Mouse (Mus musculus): ENCODE results near the gene Ppp2r1a. TPM values are rescaled to one million over a fixed set of nuclear protein-coding genes. Genes with fewer than 3 reads are reported as not detected.

The Ppp2r1a gene
- 76.4 and 97.3 TPM in 2 replicates for total RNA-seq (2015; ENCODE audit: low replicate concordance)
- 29.4 and 76.2 TPM in 2 replicates for total RNA-seq (2017; ENCODE audit: low replicate concordance)

DNA sequence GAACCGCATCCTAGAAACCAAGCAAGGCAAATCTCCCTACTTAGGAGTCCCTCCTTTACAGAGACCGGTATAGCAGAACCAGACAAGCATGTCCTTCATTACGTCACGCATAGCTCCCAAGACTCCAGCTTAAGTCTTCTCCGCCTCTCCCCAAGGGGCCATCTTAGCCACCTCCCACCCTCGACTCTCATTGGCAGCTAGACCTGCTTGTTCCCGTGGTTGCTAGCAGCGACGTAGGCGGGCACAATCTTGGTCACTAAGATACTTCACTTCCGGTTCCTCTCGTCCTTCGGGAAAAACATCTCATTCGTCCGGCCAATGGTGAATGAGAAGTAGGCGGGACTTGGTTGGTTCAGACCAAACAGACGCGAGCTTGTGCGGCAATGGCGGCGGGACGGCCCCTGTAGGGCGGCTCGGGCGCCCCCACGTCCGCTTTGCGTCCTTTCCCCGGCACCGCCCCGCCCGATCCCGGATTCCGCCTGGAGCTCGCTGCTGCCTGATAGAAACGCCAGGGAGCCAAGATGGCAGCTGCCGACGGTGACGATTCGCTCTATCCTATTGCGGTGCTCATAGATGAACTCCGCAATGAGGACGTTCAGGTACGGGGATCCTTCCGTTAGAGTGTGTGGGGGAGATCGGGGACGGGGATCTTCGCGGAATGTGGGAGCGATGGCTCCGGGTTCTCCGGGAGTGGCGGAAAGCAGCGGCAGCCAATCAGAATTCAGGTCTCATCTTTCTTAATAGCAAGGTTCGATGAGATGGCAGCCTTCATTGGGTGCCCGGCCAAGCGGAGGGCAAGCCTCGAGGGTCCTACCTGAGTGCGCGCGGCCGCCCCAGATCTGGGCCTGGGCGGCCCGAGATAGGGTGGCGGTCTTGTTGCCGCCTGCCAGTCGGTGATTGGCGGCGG lies at the start of gene Ppp2r1a:
Ppp2r1a (plus strand) TSS at position 327 of the 907 bp plus-strand sequence.
- peak; percentile 92 for ATAC-seq (replicated peaks; ENCODE audit: low FRiP score, poor library complexity, severe bottlenecking)

- ATAC-seq (replicated peaks; ENCODE audit: low FRiP score, poor library complexity, severe bottlenecking), result no peak
Measured at GRCm38 (mm10) chr17:20904991-20905390, 40.1 kb upstream of the Ppp2r1a start, which contains the start of gene Vmn1r231. Gene Vmn1r231 (minus strand): TSS chr17:20905091.

GRCm38 (mm10) chr17:20919614-20920013 lies 25.5 kb upstream of the Ppp2r1a start, which contains the start of gene Vmn1r232:
Gene Vmn1r232 (minus strand): TSS chr17:20919714.
- no peak for ATAC-seq (replicated peaks; ENCODE audit: low FRiP score, poor library complexity, severe bottlenecking)

DNA sequence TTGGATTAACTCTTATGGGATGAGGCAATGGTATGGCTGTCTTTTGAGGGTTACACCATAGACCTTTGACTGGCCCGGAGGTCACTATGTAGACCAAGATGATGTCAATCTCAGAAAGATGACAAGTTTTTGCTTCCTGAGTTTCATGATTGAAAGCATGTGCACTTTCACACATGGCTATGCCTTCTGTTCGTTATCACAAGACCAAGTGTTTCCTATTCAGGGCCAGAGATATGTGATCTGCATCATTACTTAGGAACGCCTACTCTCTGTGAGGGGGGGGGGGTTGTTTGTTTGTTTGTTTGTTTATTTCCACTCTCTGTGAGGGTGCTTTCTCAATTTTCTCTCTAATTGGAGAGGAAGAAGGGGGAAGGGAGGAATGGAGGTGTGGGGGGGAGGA lies 885 bp upstream of the Ppp2r1a start:
- ATAC-seq (replicated peaks; ENCODE audit: low FRiP score, poor library complexity, severe bottlenecking), result no peak

DNA sequence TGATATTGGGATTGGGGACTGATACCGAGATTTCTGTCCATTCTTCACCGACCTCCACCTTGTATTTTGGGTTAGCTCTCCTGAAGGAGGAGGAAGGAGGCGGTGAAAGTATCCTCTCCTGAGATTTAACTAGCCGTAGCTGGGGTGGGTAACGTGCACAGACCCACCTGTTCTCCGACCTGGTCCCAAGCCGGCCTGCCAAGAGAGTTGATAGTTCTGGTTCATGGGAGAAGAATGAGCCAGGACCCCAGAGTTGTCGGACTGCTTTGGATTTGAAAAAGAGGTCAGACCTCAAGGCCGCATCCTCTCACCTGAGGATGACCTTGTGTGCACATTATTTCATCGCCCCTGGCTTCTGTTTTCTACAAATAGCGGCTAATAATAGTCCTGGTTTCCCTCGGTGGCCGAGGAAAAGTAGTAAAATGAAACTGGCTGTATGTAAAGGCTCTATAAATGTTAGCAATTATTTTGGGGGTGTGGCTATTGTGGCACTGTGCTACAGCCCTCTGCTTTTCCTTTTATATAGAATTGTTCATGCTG lies 985 bp downstream of the Ppp2r1a start:
- no peak for ATAC-seq (replicated peaks; ENCODE audit: low FRiP score, poor library complexity, severe bottlenecking)

DNA sequence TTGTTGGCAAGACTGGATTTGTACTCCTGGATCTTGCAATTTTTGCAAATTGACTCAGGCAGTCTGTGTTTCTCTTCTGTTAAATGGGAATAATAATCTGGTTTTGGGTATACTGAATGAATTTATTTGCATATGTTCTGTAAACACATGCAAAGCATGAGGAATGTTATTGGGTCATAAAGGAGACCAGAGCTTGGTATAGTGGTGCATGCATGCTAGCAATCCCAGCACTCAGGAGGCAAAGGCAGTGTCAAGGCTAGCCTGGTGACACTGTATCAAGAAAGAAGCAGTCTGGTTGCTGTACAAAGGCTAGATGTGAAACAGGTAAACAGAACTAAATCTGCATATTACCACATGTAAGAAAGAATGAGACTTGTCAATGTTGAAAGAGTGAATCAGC lies 1.5 kb downstream of the Ppp2r1a start:
- ATAC-seq (replicated peaks; ENCODE audit: low FRiP score, poor library complexity, severe bottlenecking), result no peak

- no peak for ATAC-seq (replicated peaks; ENCODE audit: low FRiP score, poor library complexity, severe bottlenecking)
Measured at GRCm38 (mm10) chr17:20960386-20960785, 15.3 kb downstream of the Ppp2r1a start.

- ATAC-seq (replicated peaks; ENCODE audit: low FRiP score, poor library complexity, severe bottlenecking), result no peak
Measured at GRCm38 (mm10) chr17:20965421-20965820, 20.3 kb downstream of the Ppp2r1a start.

- ATAC-seq (replicated peaks; ENCODE audit: low FRiP score, poor library complexity, severe bottlenecking), result no peak
Measured at GRCm38 (mm10) chr17:20966681-20967080, 21.6 kb downstream of the Ppp2r1a start.

DNA sequence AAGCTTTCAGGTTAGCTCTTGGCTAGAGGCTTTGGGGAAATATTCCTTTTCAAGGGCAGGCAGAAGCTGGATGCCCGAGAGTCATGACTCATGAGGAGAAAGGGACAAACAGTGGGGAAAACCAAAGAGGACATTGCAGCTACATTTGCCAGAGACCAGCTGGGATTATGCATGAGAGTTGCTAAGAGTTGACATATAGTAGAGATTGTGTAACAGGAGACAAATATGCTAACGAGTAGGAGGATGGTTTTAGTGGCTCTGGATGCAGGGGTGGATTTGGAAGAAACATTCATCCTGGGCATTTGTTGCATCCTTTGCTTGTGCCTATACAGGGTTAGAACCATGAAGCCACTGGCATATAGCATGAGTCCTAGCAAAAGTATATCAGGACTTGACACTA lies 48.6 kb downstream of the Ppp2r1a start:
- no peak for ATAC-seq (replicated peaks; ENCODE audit: low FRiP score, poor library complexity, severe bottlenecking)

DNA sequence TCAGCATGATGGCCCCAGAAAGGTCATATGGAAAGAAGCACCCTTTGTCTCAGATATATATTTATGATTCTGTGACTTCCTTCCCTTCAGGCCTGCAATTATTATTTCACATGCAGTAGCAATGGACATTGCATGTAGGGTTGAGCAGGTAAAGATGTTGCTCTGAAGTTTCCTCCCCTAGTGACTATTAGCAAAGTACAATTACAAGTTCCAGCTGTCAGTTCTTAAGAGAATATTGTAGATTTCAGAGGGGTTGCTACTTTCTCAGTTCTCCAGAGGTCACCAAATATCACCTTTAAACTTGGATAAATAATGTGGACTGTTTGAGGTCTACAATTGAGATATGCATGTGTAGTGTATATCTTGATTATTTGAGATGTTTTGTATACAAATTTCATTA lies 51.3 kb downstream of the Ppp2r1a start, which contains the start of gene Vmn1r233:
Vmn1r233 (minus strand) TSS at position 101 of the 400 bp plus-strand sequence.
- no peak for ATAC-seq (replicated peaks; ENCODE audit: low FRiP score, poor library complexity, severe bottlenecking)

DNA sequence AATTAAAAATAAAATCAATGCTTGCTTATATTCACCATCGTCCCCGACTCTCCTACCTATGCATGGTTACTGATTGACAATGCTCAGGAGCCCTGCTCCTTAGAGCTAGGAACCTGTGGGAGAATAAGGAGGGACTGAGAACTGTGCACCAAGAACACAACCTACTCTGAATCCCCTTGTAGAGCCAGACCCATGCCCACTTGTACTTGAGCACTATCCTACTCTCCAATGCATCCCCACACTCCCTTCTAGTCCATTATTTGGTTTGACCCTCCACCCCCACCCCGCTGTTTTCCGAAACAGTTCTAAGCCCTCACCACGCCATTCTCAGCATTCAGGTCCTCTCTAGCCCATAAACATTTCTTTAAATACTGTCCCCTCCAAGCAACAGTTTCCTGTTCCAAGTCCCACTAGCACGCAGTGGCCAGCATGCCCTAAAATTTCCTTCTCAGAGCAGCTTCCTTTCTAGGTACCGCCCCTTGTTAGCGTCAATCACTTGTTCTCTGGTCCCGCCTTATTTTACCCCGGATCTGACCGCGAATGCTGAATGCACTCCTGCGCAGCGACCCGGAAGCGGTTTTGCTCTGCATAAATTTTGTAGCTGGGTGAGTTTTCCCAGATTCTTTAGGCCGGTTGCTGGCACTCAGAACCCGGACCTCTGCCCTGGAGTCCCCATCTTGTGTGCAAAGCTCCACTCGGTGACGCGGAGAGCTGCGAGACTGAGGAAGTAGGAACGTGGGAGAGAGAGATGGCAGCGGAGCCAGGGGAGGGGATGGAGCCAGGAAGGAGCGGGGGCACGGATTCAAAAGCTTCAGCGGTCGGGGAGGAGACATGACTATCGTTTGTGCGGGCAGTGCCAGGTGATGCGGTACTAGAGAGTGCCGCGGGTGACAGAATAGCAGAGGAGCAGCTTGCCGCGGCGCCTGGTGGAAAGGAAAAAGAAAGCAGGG lies 63.5 kb downstream of the Ppp2r1a start, which contains the start of gene Zfp160:
Zfp160 (plus strand) TSS at position 522 of the 950 bp plus-strand sequence.
- ATAC-seq (replicated peaks; ENCODE audit: low FRiP score, poor library complexity, severe bottlenecking), result peak; percentile 97

DNA sequence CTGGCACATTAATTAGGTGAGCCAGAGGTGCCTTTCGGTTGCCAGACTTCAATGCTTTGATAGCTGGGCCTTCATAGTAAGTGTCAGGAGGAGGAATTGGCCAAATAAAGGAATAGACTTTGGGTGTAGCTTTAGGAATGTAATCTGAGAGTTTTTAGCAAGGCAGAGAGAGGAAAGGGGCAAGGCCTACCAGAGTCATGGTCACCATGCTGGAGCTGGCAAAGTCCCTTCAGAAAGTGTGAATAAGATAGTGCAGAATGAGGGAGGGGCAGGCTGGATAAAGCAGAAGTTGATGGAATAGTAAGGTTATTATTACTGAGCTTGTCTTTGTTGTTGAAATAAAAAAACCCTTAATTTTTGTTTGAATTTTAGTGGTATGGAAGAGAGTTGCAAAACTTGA lies 64.6 kb downstream of the Ppp2r1a start:
- 0 out of 2 replicates have a peak, but pooled peaks have one; percentile 31 for ATAC-seq (replicated peaks; ENCODE audit: low FRiP score, poor library complexity, severe bottlenecking)

Other genes starting within 250 kb of the Ppp2r1a start
- gene Vmn1r227, start 215.5 kb upstream of the Ppp2r1a start, total RNA-seq (2015; ENCODE audit: low replicate concordance), result not detected in 2 replicates
- gene Vmn1r227, start 215.5 kb upstream of the Ppp2r1a start, total RNA-seq (2017; ENCODE audit: low replicate concordance), result not detected in 2 replicates
- not detected in 2 replicates for gene Vmn1r228, start 159.2 kb upstream of the Ppp2r1a start, total RNA-seq (2015; ENCODE audit: low replicate concordance)
- not detected in 2 replicates for gene Vmn1r228, start 159.2 kb upstream of the Ppp2r1a start, total RNA-seq (2017; ENCODE audit: low replicate concordance)
- gene Vmn1r229, start 133.8 kb upstream of the Ppp2r1a start, total RNA-seq (2015; ENCODE audit: low replicate concordance), result not detected in 2 replicates
- not detected in 2 replicates for gene Vmn1r229, start 133.8 kb upstream of the Ppp2r1a start, total RNA-seq (2017; ENCODE audit: low replicate concordance)
- gene Vmn1r230, start 104.9 kb upstream of the Ppp2r1a start, total RNA-seq (2015; ENCODE audit: low replicate concordance), result not detected in 2 replicates
- gene Vmn1r230, start 104.9 kb upstream of the Ppp2r1a start, total RNA-seq (2017; ENCODE audit: low replicate concordance), result not detected in 2 replicates
- gene Vmn1r231, start 40.2 kb upstream of the Ppp2r1a start, total RNA-seq (2015; ENCODE audit: low replicate concordance), result not detected in 2 replicates
- not detected in 2 replicates for gene Vmn1r231, start 40.2 kb upstream of the Ppp2r1a start, total RNA-seq (2017; ENCODE audit: low replicate concordance)
- gene Vmn1r232, start 25.6 kb upstream of the Ppp2r1a start, total RNA-seq (2015; ENCODE audit: low replicate concordance), result not detected in 2 replicates
- not detected in 2 replicates for gene Vmn1r232, start 25.6 kb upstream of the Ppp2r1a start, total RNA-seq (2017; ENCODE audit: low replicate concordance)
- not detected in 2 replicates for gene Vmn1r233, start 51.2 kb downstream of the Ppp2r1a start, total RNA-seq (2015; ENCODE audit: low replicate concordance)
- gene Vmn1r233, start 51.2 kb downstream of the Ppp2r1a start, total RNA-seq (2017; ENCODE audit: low replicate concordance), result not detected in 2 replicates
- 8.6 and 15.9 TPM in 2 replicates for gene Zfp160, start 63.6 kb downstream of the Ppp2r1a start, total RNA-seq (2015; ENCODE audit: low replicate concordance)
- 11.4 and 12.3 TPM in 2 replicates for gene Zfp160, start 63.6 kb downstream of the Ppp2r1a start, total RNA-seq (2017; ENCODE audit: low replicate concordance)

Measured in erythroid progenitor cell, adult 5-6 weeks (primary cell).